Mouse (Mus musculus) yolk sac, embryonic 10.5 days (tissue): Measurements from ENCODE around the gene Hmg20b.

Experiments used
- DNase-seq: peaks from one replicate; pipeline ENCODE4 v3.0.0-alpha.2; 2017; ENCODE audit warnings: low spot score

Gene Hmg20b

DNA sequence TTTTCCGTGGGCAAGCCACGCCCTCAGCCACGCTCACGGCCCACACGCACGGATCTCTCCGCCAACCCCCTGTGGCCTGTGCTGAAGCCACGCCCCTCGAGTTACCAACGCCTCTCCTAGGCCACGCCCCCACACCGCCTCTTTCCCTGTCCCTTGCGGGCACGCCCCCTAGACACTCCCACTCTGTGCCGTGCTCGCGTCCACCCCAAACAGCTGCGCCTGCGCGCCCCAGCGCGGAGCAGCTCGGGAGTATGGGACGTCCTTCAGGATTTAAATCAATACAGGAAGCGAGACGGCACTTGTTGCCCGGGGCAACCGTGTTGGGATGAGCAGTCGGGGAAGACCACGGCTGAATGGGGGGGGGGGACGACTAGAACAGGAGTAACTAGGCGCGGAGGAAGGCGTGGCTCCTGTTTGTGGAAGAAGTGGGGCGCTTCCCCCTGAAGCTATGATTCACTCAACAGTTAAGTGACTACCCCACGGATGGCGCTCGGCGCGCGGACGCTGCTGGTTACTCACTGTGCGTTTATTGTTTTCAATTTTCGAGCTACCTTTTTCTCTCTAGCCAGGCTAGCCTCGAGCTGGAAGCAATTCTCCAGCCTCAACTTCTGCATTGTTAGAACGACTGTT, 28.4 kb upstream of the Hmg20b start:
- DNase-seq: peak; percentile 100

DNA sequence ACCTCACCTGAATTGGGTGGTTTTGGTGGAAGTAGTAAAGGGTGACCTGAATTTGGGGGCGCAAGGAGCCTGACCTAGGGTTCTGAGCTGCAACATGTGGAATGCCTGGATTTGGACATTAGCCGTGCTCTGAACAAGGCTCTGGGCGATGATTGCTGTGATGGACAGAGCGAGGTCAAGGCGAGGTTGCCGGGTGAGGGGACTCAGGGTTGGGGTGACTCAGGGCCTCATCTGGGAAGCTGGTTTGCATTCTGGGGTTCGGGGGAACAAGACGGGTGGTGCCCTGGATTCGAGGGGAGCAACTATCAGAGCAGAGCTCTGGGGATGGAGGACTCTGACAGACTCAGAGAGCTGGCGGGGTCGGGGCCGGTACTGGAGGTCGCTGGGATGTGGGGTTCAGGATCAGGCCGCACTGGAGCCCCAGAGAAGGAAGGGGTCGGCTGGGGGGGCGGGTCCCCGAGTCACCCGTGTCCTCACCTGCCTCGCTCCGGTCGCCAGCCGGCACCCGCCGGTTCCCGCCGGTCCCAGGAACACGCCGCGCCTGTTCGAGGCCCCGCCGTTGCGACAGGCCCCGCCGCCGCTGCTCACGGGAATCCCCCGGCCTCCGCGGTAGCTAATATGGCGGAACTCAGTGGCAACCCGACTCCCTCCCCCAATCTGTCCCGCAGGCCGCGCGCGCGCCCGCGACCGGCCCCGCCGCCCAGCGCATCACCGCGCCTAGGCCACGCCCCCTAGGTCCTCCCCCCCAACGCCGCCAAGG, 27.7 kb upstream of the Hmg20b start, which contains the start of gene Fzr1:
Gene Fzr1, minus strand, starts transcription at position 724 of the 760 bp plus-strand sequence.
- DNase-seq: no peak

DNA sequence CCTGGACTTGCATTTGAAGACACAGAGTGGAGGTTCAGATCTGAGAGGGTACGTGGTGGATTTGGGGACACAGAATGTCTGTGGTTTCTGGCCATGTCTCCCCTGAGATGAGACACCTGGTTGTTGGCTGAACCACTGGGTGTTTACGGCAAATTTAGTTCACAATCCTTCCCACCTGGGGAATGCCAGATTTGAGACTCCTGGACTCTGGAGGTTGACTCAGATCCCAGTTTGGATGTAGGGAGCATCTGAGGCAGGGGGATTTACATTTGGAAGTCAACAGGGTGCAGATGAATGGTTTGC, 27.0 kb upstream of the Hmg20b start:
- no peak for DNase-seq

DNA sequence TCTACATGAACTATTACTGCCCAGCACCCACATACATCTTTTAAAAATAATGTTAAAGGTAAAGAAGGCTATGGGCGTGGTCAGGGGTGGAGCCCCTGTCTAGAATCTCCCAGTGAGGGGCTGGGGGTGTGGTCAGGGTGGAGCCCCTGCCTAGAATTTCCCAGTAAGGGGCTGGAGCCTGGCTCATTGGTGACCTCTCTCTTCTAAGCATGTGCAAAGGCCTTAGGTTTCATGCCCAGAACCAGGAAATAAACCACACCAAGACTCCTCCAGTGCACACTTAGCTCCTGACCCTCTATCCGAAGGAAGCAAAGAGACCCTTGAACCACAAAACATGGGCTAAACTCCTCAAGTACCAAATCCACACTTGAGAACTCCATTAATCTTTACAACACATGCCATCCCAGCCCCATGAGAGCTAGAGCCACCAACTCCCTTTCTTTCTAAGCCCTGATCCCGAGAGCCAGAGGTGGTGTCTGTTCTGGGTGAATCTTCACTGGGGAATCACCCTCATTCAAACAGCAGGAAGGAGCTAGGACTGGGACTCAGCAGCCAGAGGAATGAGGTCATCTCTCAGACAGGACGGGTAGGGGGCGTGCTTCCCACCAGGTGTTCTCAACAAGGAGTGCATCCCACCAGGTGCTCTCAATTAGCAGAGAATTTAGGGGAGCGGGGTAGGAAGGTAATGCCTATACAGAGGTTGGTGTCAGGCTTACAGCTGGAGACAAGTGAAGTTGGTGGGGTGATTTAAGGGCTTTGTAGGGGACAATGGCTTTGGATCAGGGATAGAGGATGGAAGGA, 26.5 kb upstream of the Hmg20b start:
- DNase-seq: no peak

DNA sequence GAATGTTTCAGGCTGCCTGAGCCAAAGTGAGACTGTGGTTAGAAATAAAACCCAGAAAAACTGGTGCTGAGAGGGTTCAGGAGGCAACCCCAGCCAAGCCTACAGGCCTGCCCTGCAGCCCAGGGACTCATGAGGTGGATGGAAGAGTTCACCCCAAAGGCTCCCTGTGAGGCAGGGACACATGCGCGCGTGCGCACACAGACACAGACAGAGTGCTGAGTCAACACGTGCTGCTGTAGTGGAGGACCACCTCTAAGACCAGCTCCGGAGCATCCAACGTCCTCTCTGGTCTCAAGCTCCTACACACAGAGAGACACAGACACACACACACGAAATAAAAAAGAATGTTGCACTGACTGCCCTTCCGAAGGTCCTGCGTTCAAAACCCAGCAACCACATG, 25.0 kb upstream of the Hmg20b start:
- no peak for DNase-seq

DNA sequence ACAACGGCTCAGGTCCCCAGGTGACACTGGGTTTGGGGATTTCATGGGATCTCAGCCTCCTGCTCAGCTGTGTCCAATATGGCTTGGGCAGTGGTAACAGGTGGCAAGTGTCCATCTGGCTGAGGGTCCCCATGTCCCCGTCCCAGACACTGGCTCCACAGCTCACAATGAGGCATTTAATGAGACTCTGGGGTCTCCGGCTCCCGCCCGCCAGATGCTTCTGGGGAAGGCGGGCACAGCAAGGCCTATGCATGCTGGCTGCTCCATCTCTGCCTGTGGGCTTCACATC, 16.9 kb upstream of the Hmg20b start:
- no peak for DNase-seq

DNA sequence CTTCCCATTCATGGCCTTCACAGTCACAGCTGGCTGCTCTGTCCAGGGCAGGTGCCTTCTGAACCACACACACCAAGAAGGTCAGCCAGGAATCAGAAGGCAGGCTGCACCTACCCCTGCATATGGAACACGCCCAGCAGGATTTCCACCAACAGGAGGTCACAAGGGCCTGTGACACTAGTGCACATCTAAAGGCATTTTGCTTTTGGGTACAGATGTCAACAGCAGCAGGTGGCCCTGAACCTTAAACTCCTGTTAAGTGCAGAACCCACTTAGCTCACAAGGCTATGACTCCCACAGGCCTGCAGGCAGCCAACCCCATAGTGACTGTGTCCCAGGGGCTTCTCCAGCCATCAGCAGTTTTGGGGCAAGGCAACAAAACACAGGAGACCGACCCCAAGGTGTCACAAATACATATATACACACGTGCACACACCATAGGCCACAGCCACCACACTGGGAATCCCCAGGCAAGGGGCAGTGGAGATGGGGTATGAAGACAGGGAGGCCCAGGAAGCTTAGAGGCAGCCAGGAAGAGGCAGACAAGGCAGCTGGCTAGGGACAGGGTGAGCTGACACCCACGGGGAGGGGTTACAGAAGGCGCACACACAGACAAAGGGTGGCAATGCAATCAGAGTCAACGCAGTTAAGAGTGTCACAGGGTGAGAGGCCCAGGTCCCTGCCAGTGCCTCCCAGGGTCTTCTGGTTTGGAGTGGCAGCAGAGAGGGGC, 16.4 kb upstream of the Hmg20b start:
- DNase-seq: peak; percentile 78

DNA sequence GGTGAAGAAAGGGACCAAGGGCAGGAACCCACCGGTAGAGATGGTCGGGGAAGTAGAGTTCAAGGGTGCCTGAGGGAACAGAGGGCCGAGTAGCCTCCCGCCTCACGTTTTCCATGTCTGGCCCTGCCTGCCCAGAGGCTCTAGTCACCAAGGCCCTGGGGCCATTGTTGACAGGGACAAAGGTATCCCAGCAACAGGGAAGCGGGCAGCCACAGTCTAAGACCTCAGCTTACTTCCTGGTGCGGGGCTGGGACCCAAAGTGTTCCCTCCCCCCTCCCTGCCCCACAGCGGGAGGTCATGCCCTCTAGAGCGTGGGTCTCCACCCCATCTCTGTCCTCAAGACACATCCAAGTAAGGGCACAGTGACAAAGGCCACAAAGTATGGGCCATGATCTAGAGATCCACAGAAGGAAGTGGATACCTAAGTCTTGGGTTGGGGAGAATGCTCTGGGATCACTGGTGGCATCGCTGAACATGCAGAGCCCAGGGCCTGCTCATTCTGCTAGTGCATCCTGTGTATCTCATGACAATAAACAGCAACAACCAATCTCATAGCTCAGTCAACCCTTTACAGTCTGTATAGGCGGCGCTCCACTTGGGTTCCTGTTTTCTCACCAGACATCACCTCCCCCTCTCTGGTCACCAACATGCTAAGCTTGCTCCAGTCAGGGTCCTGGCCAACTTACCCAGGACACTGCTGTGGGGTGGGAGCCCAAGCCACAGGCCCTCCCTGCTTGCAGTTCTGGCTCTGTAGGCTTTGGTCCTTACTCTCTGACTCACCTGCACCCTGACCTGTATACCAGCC, 15.6 kb upstream of the Hmg20b start, which contains the start of gene 4930404N11Rik:
Gene 4930404N11Rik, minus strand, starts transcription at position 145 of the 805 bp plus-strand sequence.
- peak; percentile 81 for DNase-seq

DNA sequence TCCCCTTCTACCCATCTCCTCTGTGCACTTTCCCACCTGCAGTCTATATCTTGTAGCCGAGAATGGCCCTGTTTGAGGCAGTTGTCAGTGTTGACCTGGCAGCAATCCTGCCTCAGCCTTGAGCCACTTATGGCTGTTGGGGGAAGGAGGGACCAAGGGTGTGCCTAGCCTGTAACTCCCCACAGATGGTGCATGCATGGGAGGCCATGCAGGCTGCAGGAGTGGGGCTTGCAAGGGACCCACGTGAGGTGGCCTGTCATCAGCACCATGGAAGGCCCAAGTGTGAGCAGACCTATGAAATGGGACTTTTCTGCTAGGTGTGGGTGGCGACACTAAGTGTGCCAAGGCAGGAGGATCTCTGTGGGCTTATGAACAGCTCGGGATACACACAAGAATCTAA, 14.8 kb upstream of the Hmg20b start:
- no peak for DNase-seq

DNA sequence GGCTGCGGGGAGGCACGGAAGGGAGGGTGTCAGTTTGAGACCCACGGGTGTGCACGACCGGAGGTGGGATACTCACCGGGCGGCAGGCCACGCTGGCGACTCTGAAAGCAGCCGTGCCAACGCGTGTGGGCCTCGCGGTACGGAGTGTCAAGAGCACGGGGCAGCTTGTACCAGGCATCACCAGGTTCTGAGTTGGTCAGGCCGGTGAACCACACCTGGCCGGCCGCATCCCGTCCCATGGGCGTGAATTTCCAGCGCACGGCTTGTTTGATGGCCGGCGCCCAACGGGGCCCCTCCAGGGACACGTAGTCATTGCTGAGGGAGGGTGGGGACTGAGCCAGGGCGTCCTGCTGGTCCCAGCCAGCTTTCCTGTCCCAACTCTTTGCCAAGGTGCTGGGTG, 14.4 kb upstream of the Hmg20b start:
- no peak for DNase-seq

DNA sequence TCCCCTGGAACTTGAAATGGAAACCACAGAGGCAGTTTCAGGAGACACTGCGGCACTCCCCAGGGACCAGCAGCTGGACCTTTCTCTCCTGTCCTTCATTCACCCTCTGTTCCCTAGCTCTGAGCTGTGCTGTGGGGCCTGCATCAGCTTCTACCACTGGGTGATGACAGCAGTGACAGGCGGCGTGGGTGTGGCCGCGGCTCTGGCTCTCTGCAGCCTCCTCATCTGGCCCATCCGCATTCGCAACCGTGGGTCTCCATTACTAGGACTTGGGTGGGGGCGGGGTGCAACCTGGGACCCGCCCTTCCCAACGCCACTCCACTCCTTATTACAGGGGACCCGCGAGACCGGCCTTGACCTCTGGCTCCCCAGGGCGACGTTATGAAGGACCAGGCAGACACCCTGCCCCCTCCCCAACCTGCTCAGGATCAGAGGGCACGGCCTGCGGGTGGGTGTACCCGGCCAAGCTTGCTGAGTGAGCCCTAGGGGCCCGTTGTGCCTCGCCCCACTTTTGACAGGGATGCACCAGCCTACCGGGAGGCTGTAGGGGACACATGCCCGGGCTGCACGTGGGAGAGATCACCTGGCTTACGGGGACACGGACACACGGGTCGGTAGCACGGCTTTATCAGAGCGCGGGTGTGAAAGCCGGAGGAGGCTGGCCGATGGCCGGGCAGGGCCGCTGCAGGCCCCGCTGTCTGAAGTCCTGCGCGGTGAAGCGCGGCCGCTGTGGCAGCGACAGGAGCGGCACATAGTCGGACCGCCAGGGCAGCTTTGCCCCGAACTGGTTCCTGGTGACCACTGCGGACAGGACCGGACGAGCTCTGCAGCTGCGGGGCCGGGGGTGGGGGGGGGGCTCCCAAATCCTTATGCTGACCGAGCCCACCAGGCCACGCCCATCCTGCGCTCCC, 13.4 kb upstream of the Hmg20b start:
- DNase-seq: no peak

DNA sequence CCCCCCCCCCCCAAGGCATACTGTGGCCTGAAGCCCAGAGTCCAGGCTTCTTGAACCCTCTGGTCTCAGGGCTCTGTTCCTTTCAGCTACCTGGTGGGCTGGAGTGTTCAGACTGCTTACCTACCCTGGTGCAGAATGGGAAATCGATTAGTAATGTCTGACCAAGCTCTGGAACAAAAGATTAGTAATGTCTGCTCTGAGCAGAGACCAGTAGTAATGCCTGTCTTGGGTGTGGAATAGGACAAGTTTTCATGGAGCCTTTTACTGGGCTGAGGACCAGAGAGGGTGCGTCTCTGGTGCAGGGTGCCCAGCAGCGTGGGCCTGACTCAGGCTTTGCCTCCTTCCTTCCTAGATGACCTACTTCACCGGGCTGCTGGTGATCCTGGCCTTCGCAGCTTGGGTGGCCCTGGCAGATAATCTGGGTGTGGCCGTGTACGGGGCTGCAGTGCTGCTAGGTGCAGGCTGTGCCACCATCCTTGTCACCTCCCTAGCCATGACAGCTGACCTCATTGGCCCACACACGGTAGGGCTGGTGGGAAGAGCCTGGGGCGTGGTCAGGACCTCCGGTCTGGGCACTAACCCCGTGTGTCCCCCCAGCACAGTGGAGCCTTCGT, 12.2 kb upstream of the Hmg20b start:
- DNase-seq: no peak

DNA sequence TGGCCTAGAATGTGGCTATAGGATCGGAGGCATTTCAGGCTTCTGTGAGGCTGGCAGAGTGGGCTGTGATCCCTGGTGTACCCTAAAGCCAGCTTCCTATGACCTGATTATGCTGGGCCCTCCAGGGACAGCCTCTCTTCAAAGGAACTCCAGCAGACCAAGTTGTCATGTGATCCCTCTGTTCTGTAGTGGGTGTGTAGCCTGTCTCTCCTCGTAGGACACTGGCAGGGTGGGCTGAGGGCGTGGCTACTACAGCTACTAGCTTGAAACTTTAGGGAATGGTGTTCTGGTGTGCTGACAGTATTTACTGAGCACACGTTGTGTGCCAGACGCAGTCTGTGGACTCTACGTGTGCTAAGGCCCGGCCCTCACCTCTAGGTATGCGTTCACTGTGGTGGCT, 10.4 kb upstream of the Hmg20b start:
- no peak for DNase-seq

DNA sequence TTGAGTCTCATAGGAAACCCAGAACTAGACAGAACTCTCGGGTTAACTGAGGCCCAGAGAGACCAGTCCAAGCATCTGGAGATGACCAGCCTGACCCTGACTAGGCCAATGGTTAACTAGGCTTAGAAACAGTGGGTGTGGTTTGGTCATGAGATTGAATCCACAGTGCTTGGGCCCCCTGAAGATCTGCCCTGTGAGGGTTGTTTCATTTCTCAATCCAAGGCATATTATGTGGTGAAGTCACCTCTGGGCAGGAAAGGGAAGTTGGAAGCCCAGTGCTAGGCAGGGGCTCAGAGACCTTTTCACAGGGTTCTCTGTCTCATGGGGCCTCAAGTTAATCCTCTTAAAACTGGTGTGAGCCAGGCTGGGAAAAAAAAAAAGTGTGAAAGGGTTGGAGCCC, 8.6 kb upstream of the Hmg20b start:
- DNase-seq: peak; percentile 82

DNA sequence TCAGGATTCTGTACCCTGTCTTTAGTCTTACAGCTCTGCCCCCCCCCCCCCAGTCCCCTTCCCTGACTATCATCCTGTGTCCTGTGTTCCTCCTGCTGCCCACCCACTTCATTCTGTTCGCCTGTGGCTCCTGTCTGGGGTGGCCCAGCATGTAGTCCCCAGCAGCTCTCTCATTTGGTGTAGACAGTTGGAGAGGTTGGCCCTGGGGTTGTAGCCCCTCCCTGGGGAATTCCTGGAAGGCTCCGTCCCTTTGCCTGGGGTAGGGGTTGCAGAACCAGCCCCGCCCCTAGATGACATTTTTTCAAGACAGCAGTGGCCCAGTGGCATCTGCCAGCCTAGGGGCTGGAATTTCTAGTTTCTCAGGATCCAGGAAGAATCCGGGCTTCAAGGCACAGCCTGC, 7.9 kb upstream of the Hmg20b start:
- peak; percentile 86 for DNase-seq

DNA sequence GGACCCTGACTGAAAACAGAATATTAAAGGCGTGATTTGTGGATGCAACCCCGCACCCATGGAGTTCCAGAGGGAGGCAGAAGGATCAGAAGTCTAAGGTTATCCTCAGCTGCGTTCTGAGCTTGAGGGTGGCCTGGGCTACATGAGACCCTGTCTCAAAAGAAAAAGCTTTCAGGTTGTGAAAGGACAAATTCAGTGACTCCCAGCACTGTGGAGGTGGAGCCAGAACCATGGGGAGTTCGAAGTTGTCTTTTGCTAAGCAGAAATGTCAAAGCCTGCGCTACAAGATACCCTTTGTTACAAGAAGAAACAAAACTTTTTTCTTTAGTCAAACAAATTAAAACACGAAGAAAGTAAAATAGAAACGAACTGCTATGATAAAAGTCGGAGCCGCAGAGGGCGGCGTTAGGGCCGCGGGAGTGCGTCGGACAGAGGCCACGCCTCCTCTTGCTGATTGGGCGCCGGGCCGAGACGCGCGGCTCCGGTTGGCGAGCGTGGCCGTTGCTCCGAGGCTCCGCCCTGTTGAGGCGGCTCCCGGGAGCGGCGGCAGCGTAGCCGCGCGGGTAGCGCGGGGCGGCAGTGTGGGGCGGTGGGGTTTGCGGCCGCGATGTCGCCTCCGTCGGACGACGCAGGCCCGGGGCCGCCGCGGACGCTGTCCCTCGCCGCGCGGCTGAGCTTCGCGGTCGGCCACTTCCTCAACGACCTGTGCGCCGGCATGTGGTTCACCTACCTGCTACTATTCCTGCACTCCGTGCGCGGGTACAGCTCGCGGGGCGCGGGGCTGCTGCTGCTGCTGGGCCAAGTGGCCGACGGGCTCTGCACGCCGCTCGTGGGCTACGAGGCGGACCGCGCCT, 6.9 kb upstream of the Hmg20b start, which contains the start of gene Mfsd12:
Gene Mfsd12, plus strand, starts transcription at position 501 of the 854 bp plus-strand sequence.
- peak; percentile 87 for DNase-seq

DNA sequence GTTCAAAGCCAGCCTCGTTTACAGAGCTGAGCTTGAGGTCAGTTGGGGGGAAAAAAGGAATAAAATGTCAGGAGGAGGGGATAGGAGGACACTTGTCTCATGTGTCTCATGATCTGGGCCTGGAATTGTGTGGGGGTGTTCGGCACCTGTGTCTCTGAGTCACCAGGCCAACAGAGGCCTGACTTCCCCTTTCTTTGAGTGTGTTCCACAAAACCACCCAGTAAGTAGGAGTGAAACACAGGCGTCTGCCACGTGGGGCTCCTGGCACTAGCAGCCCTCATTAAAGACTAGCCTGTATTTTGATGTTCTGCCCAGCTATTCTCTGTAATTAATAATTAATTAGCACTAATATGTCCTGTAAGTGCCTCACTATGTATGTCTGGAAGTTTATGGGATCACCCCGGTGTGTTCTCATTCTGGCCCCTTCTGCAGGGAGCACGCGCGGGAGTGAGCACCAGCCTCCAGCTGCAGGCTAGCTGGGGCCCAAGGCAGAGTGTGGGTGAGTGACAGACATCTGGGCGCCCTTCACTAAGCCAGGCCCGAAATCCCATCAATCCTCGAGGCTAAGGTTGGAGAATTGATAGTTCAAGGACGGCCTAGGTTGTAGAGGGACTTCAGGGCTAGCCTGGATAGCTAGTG, 6.2 kb upstream of the Hmg20b start:
- DNase-seq: no peak

DNA sequence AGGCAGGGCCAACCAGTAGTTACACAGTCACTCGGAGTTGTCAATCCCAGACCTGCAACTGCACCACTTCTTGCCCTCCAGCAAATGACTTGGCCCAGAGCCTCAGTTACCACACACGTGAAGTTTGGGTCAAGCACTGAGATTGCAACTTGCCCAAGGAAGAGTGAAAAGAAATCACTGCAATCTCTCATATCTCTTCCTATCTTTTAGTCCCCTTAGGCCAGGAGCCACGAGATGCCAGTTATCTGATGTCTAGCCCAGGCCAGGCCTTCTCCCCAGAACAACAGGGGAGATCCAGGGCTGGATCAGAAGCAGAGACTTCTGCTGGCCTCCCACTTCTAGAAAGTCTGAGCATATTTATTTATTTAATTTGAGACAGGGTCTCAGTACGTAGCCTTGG, 5.3 kb upstream of the Hmg20b start:
- DNase-seq: no peak
